Mouse (Mus musculus) limb, embryonic 14.5 days (tissue): ENCODE data around the gene Gm10644. TPM values are rescaled to one million over a fixed set of nuclear protein-coding genes. Genes with fewer than 3 reads are reported as not detected.
A peak's percentile ranks its signal among the peaks of the same experiment; 100 is the strongest.

Experiments used
- ATAC-seq: fragments of 200-750 bp; cut with Nextera tagmentation; 2 replicates; pipeline ENCODE4 v1.8.0; 2017; ENCODE audit warnings: low read depth, moderate number of reproducible peaks, moderate TSS enrichment; ENCODE audit not compliant: low FRiP score
- DNase-seq: peaks from one replicate; pipeline ENCODE4 v3.0.0-alpha.2; 2015; ENCODE audit warnings: low spot score
- H3K27ac ChIP-seq: fragments of 300-500 bp; sonication (generic); replicated peaks from 2 replicates; pipeline ENCODE4 v1.5.1; 2014; ENCODE audit warnings: low read depth, mild to moderate bottlenecking, low read length, moderate library complexity, mixed read lengths
- H3K27me3 ChIP-seq: fragments of 300-500 bp; sonication (generic); 2 replicates; pipeline ENCODE4 v1.6.1; 2014; ENCODE audit warnings: low read length, mixed read lengths; ENCODE audit not compliant: control insufficient read depth, insufficient read depth
- H3K36me3 ChIP-seq: fragments of 300-500 bp; sonication (generic); 2 replicates; pipeline ENCODE4 v1.6.1; 2014; ENCODE audit warnings: mild to moderate bottlenecking, low read length, moderate library complexity, mixed read lengths; ENCODE audit not compliant: control insufficient read depth, insufficient read depth
- H3K4me1 ChIP-seq: fragments of 300-500 bp; sonication (generic); 2 replicates; pipeline ENCODE4 v1.6.1; 2014; ENCODE audit warnings: antibody characterized with exemption, low read length, mixed read lengths; ENCODE audit not compliant: control insufficient read depth, insufficient read depth
- H3K4me2 ChIP-seq: fragments of 300-500 bp; sonication (generic); replicated peaks from 2 replicates; pipeline ENCODE4 v1.6.1; 2014; ENCODE audit warnings: low read depth, mild to moderate bottlenecking, low read length, moderate library complexity; ENCODE audit not compliant: severe bottlenecking
- H3K4me3 ChIP-seq: fragments of 300-500 bp; sonication (generic); replicated peaks from 2 replicates; pipeline ENCODE4 v1.5.1; 2014; ENCODE audit warnings: low read length
- H3K9ac ChIP-seq: fragments of 300-500 bp; sonication (generic); 2 replicates; pipeline ENCODE4 v1.6.1; 2014; ENCODE audit warnings: mild to moderate bottlenecking, low read depth, low read length, moderate library complexity; ENCODE audit not compliant: severe bottlenecking
- H3K9me3 ChIP-seq: fragments of 300-500 bp; sonication (generic); 2 replicates; pipeline ENCODE4 v1.6.1; 2016; ENCODE audit warnings: low read length; ENCODE audit not compliant: control insufficient read depth
- POLR2A ChIP-seq: fragments of 200-500 bp; IDR thresholded peaks from 2 replicates; pipeline ENCODE4 v1.8.0; 2012; ENCODE audit warnings: inconsistent platforms, mild to moderate bottlenecking, moderate library complexity, borderline replicate concordance; ENCODE audit not compliant: insufficient read depth, insufficient read length; ENCODE audit errors: extremely low read depth
- WGBS: fragments of 180-500 bp; shearing (Covaris S2); extraction: QIAGEN DNeasy Blood & Tissue Kit; methylation state at CpG from one replicate; pipeline ENCODE4 v1.1.7; 2014; 5-methylcytosine and 5-hydroxymethylcytosine counted together
- microRNA-seq: library from miRNA; unstranded; fragments of <30 nt; microRNA quantifications from one replicate; pipeline ENCODE4, GENCODE M21; 2016
- polyA plus RNA-seq, 2 experiments: library from polyadenylated mRNA; depleted of rRNA in 1 of 2; stranded (reverse) in 1 of 2; unstranded in 1 of 2; fragments of >200 nt; fragmentation: Nextera tagmentation in 1 of 2; extraction: Ambion mirVana in 1 of 2; gene quantifications; 2 replicates each; pipeline versions ENCODE4 v1.2.1 to v1.2.3; 2012 to 2014

Gm10644 gene
- polyA plus RNA-seq, 2 experiments: 0.48 to 0.63 TPM

- 4% methylated on average over 26 of the region's 26 CpGs for WGBS
- DNase-seq (peak; percentile 30), ATAC-seq (no peak)
- H3K9ac ChIP-seq: peak overlapping the region; percentile 38; the same call in 1 of the 2 replicates
- H3K9me3 ChIP-seq: no peaks in the 10 kb centered on the region
- no peaks in the 10 kb centered on the region for H3K36me3 ChIP-seq
- no peaks in the 10 kb centered on the region for H3K27me3 ChIP-seq
- H3K27ac ChIP-seq: no peak overlapping the region
- H3K4me2 ChIP-seq: peak overlapping the region; percentile 74
- H3K4me3 ChIP-seq: peak overlapping the region; percentile 28
- no peak for TF ChIP-seq POLR2A
- H3K4me1 ChIP-seq: peaks cover 24% of the 10 kb centered on the region
Measured at GRCm38 (mm10) chr8:83897211-83897610, 57.8 kb downstream of the Gm10644 start.

- Histone ChIP-seq H3K4me3 (no peak overlapping the region), H3K4me1 (peaks cover 17% of the 10 kb centered on the region), H3K9ac (no peak overlapping the region), H3K4me2 (0 out of 2 replicates have a peak overlapping the region, but pooled peaks have one; percentile 74), H3K27me3 (no peaks in the 10 kb centered on the region), H3K36me3 (no peaks in the 10 kb centered on the region), H3K27ac (no peak overlapping the region), H3K9me3 (no peaks in the 10 kb centered on the region)
- ATAC-seq (no peak), DNase-seq (no peak)
- no peak for TF ChIP-seq POLR2A
- WGBS: 84% methylated on average over 7 of the region's 7 CpGs
Measured at GRCm38 (mm10) chr8:83896461-83896860, 58.5 kb downstream of the Gm10644 start.

GRCm38 (mm10) chr8:83895894-83896293 is 59.1 kb downstream of the Gm10644 start:
- 11% methylated on average over 5 of the region's 5 CpGs for WGBS
- peak; percentile 65 for DNase-seq

GRCm38 (mm10) chr8:83893915-83894314 is 61.1 kb downstream of the Gm10644 start:
- no peaks in the 10 kb centered on the region for H3K27me3 ChIP-seq
- no peak overlapping the region for H3K4me2 ChIP-seq
- DNase-seq: peak; percentile 60
- H3K4me3 ChIP-seq: no peak overlapping the region
- H3K9ac ChIP-seq: no peak overlapping the region
- no peak for TF ChIP-seq POLR2A
- ATAC-seq: no peak
- H3K9me3 ChIP-seq: no peaks in the 10 kb centered on the region
- WGBS: 0% methylated on average over 5 of the region's 5 CpGs
- peaks cover 17% of the 10 kb centered on the region for H3K4me1 ChIP-seq
- no peaks in the 10 kb centered on the region for H3K36me3 ChIP-seq
- no peak overlapping the region for H3K27ac ChIP-seq

More at GRCm38 (mm10) chr8:83895894-83896293, 59.1 kb downstream of the Gm10644 start:
- no peak overlapping the region for H3K27ac ChIP-seq
- no peak overlapping the region for H3K4me2 ChIP-seq
- H3K4me1 ChIP-seq: peaks cover 17% of the 10 kb centered on the region
- H3K9ac ChIP-seq: no peak overlapping the region
- no peak for TF ChIP-seq POLR2A
- ATAC-seq: no peak
- H3K9me3 ChIP-seq: no peaks in the 10 kb centered on the region
- H3K36me3 ChIP-seq: no peaks in the 10 kb centered on the region
- no peaks in the 10 kb centered on the region for H3K27me3 ChIP-seq
- H3K4me3 ChIP-seq: no peak overlapping the region

GRCm38 (mm10) chr8:83892061-83892460 is 62.9 kb downstream of the Gm10644 start:
- Histone ChIP-seq H3K27me3 (no peaks in the 10 kb centered on the region), H3K4me1 (peaks cover 2% of the 10 kb centered on the region; the same call in 1 of the 2 replicates), H3K9me3 (no peaks in the 10 kb centered on the region), H3K4me3 (no peak overlapping the region), H3K27ac (no peak overlapping the region), H3K9ac (no peak overlapping the region), H3K36me3 (no peaks in the 10 kb centered on the region), H3K4me2 (no peak overlapping the region)
- no peak for TF ChIP-seq POLR2A
- DNase-seq (no peak), ATAC-seq (no peak)
- WGBS: 58% methylated on average over 4 of the region's 4 CpGs

- no peaks in the 10 kb centered on the region for H3K9me3 ChIP-seq
- H3K4me2 ChIP-seq: no peak overlapping the region
- DNase-seq: no peak
- H3K27ac ChIP-seq: no peak overlapping the region
- no peak overlapping the region for H3K9ac ChIP-seq
- 56% methylated on average over 2 of the region's 2 CpGs for WGBS
- H3K27me3 ChIP-seq: no peaks in the 10 kb centered on the region
- TF ChIP-seq POLR2A: no peak
- no peak for ATAC-seq
- H3K36me3 ChIP-seq: no peaks in the 10 kb centered on the region
- no peaks in the 10 kb centered on the region for H3K4me1 ChIP-seq
- H3K4me3 ChIP-seq: no peak overlapping the region
Measured at GRCm38 (mm10) chr8:83888409-83888808, 66.6 kb downstream of the Gm10644 start.

Small RNA genes lying within 50 kb of the gene (microRNA-seq; reads per million reads assigned to microRNA genes)
- not detected for gene Gm44330
- not detected for gene Gm44450

Other genes with a start within 250 kb of the Gm10644 start
- 81.1 and 81.3 TPM in 2 replicates for gene Ddx39, start 240.0 kb downstream of the Gm10644 start, polyA plus RNA-seq (2012; rRNA removed)
- gene Ddx39, start 240.0 kb downstream of the Gm10644 start, polyA plus RNA-seq (2014; fragmentation: Nextera tagmentation; extraction: Ambion mirVana): 110 and 111 TPM in 2 replicates
- gene Adgre5, start 213.9 kb downstream of the Gm10644 start, polyA plus RNA-seq (2012; rRNA removed): 70.1 and 76.9 TPM in 2 replicates
- gene Adgre5, start 213.9 kb downstream of the Gm10644 start, polyA plus RNA-seq (2014; fragmentation: Nextera tagmentation; extraction: Ambion mirVana): 45.2 and 50.4 TPM in 2 replicates
- 123 and 177 TPM in 2 replicates for gene Adgrl1, start 55.1 kb downstream of the Gm10644 start, polyA plus RNA-seq (2012; rRNA removed)
- gene Adgrl1, start 55.1 kb downstream of the Gm10644 start, polyA plus RNA-seq (2014; fragmentation: Nextera tagmentation; extraction: Ambion mirVana): 38.5 and 45.3 TPM in 2 replicates
- gene Asf1b, start 302 bp upstream of the Gm10644 start, polyA plus RNA-seq (2012; rRNA removed): 70.4 and 76.2 TPM in 2 replicates
- gene Asf1b, start 302 bp upstream of the Gm10644 start, polyA plus RNA-seq (2014; fragmentation: Nextera tagmentation; extraction: Ambion mirVana): 56.0 and 61.2 TPM in 2 replicates
- gene Prkaca, start 17.8 kb upstream of the Gm10644 start, polyA plus RNA-seq (2012; rRNA removed): 132 and 141 TPM in 2 replicates
- gene Prkaca, start 17.8 kb upstream of the Gm10644 start, polyA plus RNA-seq (2014; fragmentation: Nextera tagmentation; extraction: Ambion mirVana): 151 and 158 TPM in 2 replicates
- gene Samd1, start 42.5 kb upstream of the Gm10644 start, polyA plus RNA-seq (2012; rRNA removed): 99.8 and 111 TPM in 2 replicates
- 17.2 and 17.4 TPM in 2 replicates for gene Samd1, start 42.5 kb upstream of the Gm10644 start, polyA plus RNA-seq (2014; fragmentation: Nextera tagmentation; extraction: Ambion mirVana)
- gene 1700067K01Rik, start 46.3 kb upstream of the Gm10644 start, polyA plus RNA-seq (2012; rRNA removed): 0.72 and 0.73 TPM in 2 replicates
- gene 1700067K01Rik, start 46.3 kb upstream of the Gm10644 start, polyA plus RNA-seq (2014; fragmentation: Nextera tagmentation; extraction: Ambion mirVana): 1.6 and 2.3 TPM in 2 replicates
- gene 2210011C24Rik, start 57.0 kb upstream of the Gm10644 start, polyA plus RNA-seq (2012; rRNA removed): 0.35 and 1.1 TPM in 2 replicates
- gene 2210011C24Rik, start 57.0 kb upstream of the Gm10644 start, polyA plus RNA-seq (2014; fragmentation: Nextera tagmentation; extraction: Ambion mirVana): 0.44 and 2.0 TPM in 2 replicates
- 4.5 and 8.6 TPM in 2 replicates for gene Palm3, start 66.3 kb upstream of the Gm10644 start, polyA plus RNA-seq (2012; rRNA removed)
- 3.0 and 4.6 TPM in 2 replicates for gene Palm3, start 66.3 kb upstream of the Gm10644 start, polyA plus RNA-seq (2014; fragmentation: Nextera tagmentation; extraction: Ambion mirVana)
- 2.1 and 2.3 TPM in 2 replicates for gene Il27ra, start 87.4 kb upstream of the Gm10644 start, polyA plus RNA-seq (2012; rRNA removed)
- gene Il27ra, start 87.4 kb upstream of the Gm10644 start, polyA plus RNA-seq (2014; fragmentation: Nextera tagmentation; extraction: Ambion mirVana): 0.78 and 0.79 TPM in 2 replicates
- gene Rln3, start 89.8 kb upstream of the Gm10644 start, polyA plus RNA-seq (2012; rRNA removed): not detected in 2 replicates
- gene Rln3, start 89.8 kb upstream of the Gm10644 start, polyA plus RNA-seq (2014; fragmentation: Nextera tagmentation; extraction: Ambion mirVana): not detected in 2 replicates
- 2.2 and 2.6 TPM in 2 replicates for gene Gm10643, start 109.9 kb upstream of the Gm10644 start, polyA plus RNA-seq (2012; rRNA removed)
- gene Gm10643, start 109.9 kb upstream of the Gm10644 start, polyA plus RNA-seq (2014; fragmentation: Nextera tagmentation; extraction: Ambion mirVana): 2.0 and 2.1 TPM in 2 replicates
- gene Rfx1, start 111.6 kb upstream of the Gm10644 start, polyA plus RNA-seq (2012; rRNA removed): 30.4 and 39.4 TPM in 2 replicates
- gene Rfx1, start 111.6 kb upstream of the Gm10644 start, polyA plus RNA-seq (2014; fragmentation: Nextera tagmentation; extraction: Ambion mirVana): 9.8 and 12.8 TPM in 2 replicates
- gene Dcaf15, start 149.6 kb upstream of the Gm10644 start, polyA plus RNA-seq (2012; rRNA removed): 79.5 and 103 TPM in 2 replicates
- gene Dcaf15, start 149.6 kb upstream of the Gm10644 start, polyA plus RNA-seq (2014; fragmentation: Nextera tagmentation; extraction: Ambion mirVana): 8.7 and 11.5 TPM in 2 replicates
- 4.9 and 6.7 TPM in 2 replicates for gene Podnl1, start 170.8 kb upstream of the Gm10644 start, polyA plus RNA-seq (2012; rRNA removed)
- gene Podnl1, start 170.8 kb upstream of the Gm10644 start, polyA plus RNA-seq (2014; fragmentation: Nextera tagmentation; extraction: Ambion mirVana): 1.3 and 1.5 TPM in 2 replicates
- gene Cc2d1a, start 192.7 kb upstream of the Gm10644 start, polyA plus RNA-seq (2012; rRNA removed): 30.9 and 34.3 TPM in 2 replicates
- gene Cc2d1a, start 192.7 kb upstream of the Gm10644 start, polyA plus RNA-seq (2014; fragmentation: Nextera tagmentation; extraction: Ambion mirVana): 21.6 and 22.9 TPM in 2 replicates
- gene 4930432K21Rik, start 192.8 kb upstream of the Gm10644 start, polyA plus RNA-seq (2012; rRNA removed): 1.7 TPM in 2 replicates
- gene 4930432K21Rik, start 192.8 kb upstream of the Gm10644 start, polyA plus RNA-seq (2014; fragmentation: Nextera tagmentation; extraction: Ambion mirVana): 0.44 and 0.72 TPM in 2 replicates
- 3.0 and 4.8 TPM in 2 replicates for gene Nanos3, start 230.0 kb upstream of the Gm10644 start, polyA plus RNA-seq (2012; rRNA removed)
- gene Nanos3, start 230.0 kb upstream of the Gm10644 start, polyA plus RNA-seq (2014; fragmentation: Nextera tagmentation; extraction: Ambion mirVana): 5.4 and 5.8 TPM in 2 replicates